In the genomic region with DNA sequence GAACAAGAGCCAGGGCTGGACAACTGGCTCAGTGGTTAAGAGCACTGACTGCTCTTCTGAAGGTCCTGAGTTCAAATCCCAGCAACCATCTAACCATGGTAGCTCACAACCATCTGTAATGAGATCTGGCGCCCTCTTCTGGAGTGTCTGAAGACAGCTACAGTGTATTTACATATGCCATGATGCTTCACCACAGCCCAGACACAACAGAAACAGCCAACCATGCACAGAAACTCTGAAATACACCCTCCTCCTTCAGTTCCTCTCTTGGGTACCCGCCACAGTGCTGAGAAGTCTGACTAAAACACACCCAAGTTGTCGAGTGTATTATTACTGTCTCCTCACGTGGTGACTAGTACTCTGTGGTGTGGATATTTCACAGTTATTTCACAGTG, we compare ENCODE assay signal across 8 mouse cellular contexts.
DNase-seq lines count a peak whose midpoint lies in the region; ATAC-seq and TF ChIP-seq lines count a peak whose summit lies in the region.
"Had no signal": no experiment of that assay in that cellular context is flagged by ENCODE, and none has a peak within 500 bp of the region (broad histone marks: within the 10 kb centered on the region; RNA-seq: fewer than 3 reads in every experiment).

No protein-coding gene starts in this region.

- no peak overlapping the region for H3K4me2 ChIP-seq in kidney, postnatal 0 days (ENCODE audit: low read length)
- H3K4me2 ChIP-seq in kidney, embryonic 16.5 days (replicated peaks; ENCODE audit: low read depth, low read length), result no peak overlapping the region

- H3K9ac ChIP-seq in kidney, postnatal 0 days (ENCODE audit: low read depth, low read length), result no peak overlapping the region
- H3K9ac ChIP-seq in kidney, embryonic 16.5 days (replicated peaks; ENCODE audit: low read length), result no peak overlapping the region

- H3K4me1 ChIP-seq in kidney, postnatal 0 days (replicated peaks; ENCODE audit: insufficient read depth, low read length), result 0 out of 2 replicates have a peak, but pooled peaks cover 3% of the 10 kb centered on the region
- peaks cover 6% of the 10 kb centered on the region for H3K4me1 ChIP-seq in kidney, embryonic 16.5 days (ENCODE audit: insufficient read depth, low read length)
- peaks cover 15% of the 10 kb centered on the region for H3K4me1 ChIP-seq in E14TG2a.4 (replicated peaks; ENCODE audit: low read depth, low read length)

- no peak overlapping the region for H3K4me3 ChIP-seq in kidney, postnatal 0 days (replicated peaks; ENCODE audit: low read depth, low read length)
- no peak overlapping the region for H3K4me3 ChIP-seq in kidney, embryonic 16.5 days (ENCODE audit: low read length)
- no peak overlapping the region for H3K4me3 ChIP-seq in E14TG2a.4 (replicated peaks; ENCODE audit: low read length)

- TF ChIP-seq CTCF in kidney, postnatal 0 days (IDR thresholded peaks at IDR 0.05; ENCODE audit: low read depth), result peak; percentile 50; the same call in 1 of the 2 replicates
- peak; percentile 45 for TF ChIP-seq CTCF in E14TG2a.4 (conservative IDR thresholded peaks at IDR 0.05; ENCODE audit: low read length)

- no peak overlapping the region for H3K27ac ChIP-seq in kidney, postnatal 0 days
- H3K27ac ChIP-seq in kidney, embryonic 16.5 days (ENCODE audit: low read length), result no peak overlapping the region

- no peaks in the 10 kb centered on the region for H3K9me3 ChIP-seq in kidney, postnatal 0 days (replicated peaks; ENCODE audit: low read length)
- peaks cover 3% of the 10 kb centered on the region; the same call in 1 of the 2 replicates for H3K9me3 ChIP-seq in kidney, embryonic 16.5 days (ENCODE audit: low read length)
- H3K9me3 ChIP-seq in E14TG2a.4 (ENCODE audit: low read length), result no peaks in the 10 kb centered on the region

- no peaks in the 10 kb centered on the region for H3K36me3 ChIP-seq in kidney, postnatal 0 days (ENCODE audit: insufficient read depth, low read length)
- no peaks in the 10 kb centered on the region for H3K36me3 ChIP-seq in kidney, embryonic 16.5 days (ENCODE audit: insufficient read depth, low read length)
- no peaks in the 10 kb centered on the region for H3K36me3 ChIP-seq in E14TG2a.4 (ENCODE audit: insufficient read depth, low read length)

- ATAC-seq in kidney, postnatal 0 days (replicated peaks; ENCODE audit: low FRiP score, low read depth), result no peak
- no peak for ATAC-seq in kidney, embryonic 16.5 days (ENCODE audit: low FRiP score, low TSS enrichment)
- peak; percentile 37; the same call in 1 of the 2 replicates for ATAC-seq in megakaryocyte progenitor cell, adult 5-6 weeks (replicated peaks; ENCODE audit: poor library complexity)

- no peaks in the 10 kb centered on the region for H3K27me3 ChIP-seq in kidney, postnatal 0 days (ENCODE audit: insufficient read depth, low read length)
- no peaks in the 10 kb centered on the region for H3K27me3 ChIP-seq in kidney, embryonic 16.5 days (ENCODE audit: insufficient read depth, low read length)
- no peaks in the 10 kb centered on the region for H3K27me3 ChIP-seq in E14TG2a.4 (ENCODE audit: insufficient read depth, low read length)

- DNase-seq in kidney, postnatal 0 days (ENCODE audit: low spot score), result no peak
- peak; percentile 31 for DNase-seq in A20 (ENCODE audit: low read depth, low spot score)
- DNase-seq in right cerebral cortex, adult 2 months (ENCODE audit: low spot score in 2 of 2), result no peak
- DNase-seq in layer of hippocampus, adult 9-11 months, result no peak
- DNase-seq: thymus, adult 2 months had no signal

- 84% methylated on average over 4 of the region's 4 CpGs for WGBS in kidney, postnatal 0 days
- 83% methylated on average over 4 of the region's 4 CpGs for WGBS in kidney, embryonic 16.5 days
